Mouse (Mus musculus): ENCODE results near the gene Fgf23.

Gene Fgf23

GRCm38 (mm10) chr6:127122221-127122806 lies 49.6 kb downstream of the Fgf23 start:
- no peak for DNase-seq

GRCm38 (mm10) chr6:127122996-127123395 lies 50.3 kb downstream of the Fgf23 start:
- no peak for DNase-seq

- no peak for DNase-seq
Observed at GRCm38 (mm10) chr6:127123506-127123905, 50.8 kb downstream of the Fgf23 start.

- DNase-seq, result no peak
Observed at GRCm38 (mm10) chr6:127129659-127130058, 57.0 kb downstream of the Fgf23 start.

GRCm38 (mm10) chr6:127130377-127130776 lies 57.7 kb downstream of the Fgf23 start:
- DNase-seq, result no peak
